8 mouse cellular contexts compared by ENCODE assay signal in genomic region chr3:145833948-145834538, GRCm38 (mm10).
DNase-seq lines count a peak whose midpoint lies in the region.

No protein-coding gene starts in this region.

- peak; percentile 38 for DNase-seq in gastrocnemius, postnatal 14 days
- DNase-seq in gastrocnemius, postnatal 36 days, result no peak
- peak; percentile 77 for DNase-seq in adipocyte (ENCODE audit: low spot score)
- DNase-seq in heart, postnatal 25 days (ENCODE audit: low spot score), result peak; percentile 11
- DNase-seq in lung, postnatal 10 days, result peak; percentile 71
- DNase-seq in cerebellum, adult 9-10 months, result no peak
- DNase-seq in liver, result no peak
- DNase-seq in hindbrain, embryonic 10.5 days (ENCODE audit: low spot score), result no peak

- H3K27me3 ChIP-seq in hindbrain, embryonic 10.5 days (ENCODE audit: insufficient read depth, poor library complexity, severe bottlenecking), result no peaks in the 10 kb centered on the region

- no peaks in the 10 kb centered on the region for H3K9me3 ChIP-seq in hindbrain, embryonic 10.5 days

- WGBS in hindbrain, embryonic 10.5 days, result 77% methylated on average over 8 of the region's 8 CpGs

- intact Hi-C loops in gastrocnemius, postnatal 14 days (cut with DNase I; ENCODE audit: low total_unique reads), result no loop called here
- intact Hi-C loops in gastrocnemius, postnatal 36 days (cut with DNase I), result no loop called here
- intact Hi-C loops in heart, postnatal 25 days (cut with DNase I), result no loop called here

- H3K27ac ChIP-seq in hindbrain, embryonic 10.5 days, result no peak overlapping the region

- H3K4me1 ChIP-seq in hindbrain, embryonic 10.5 days (replicated peaks), result peaks cover 7% of the 10 kb centered on the region; the same call in 1 of the 2 replicates

- no peak overlapping the region for H3K4me3 ChIP-seq in hindbrain, embryonic 10.5 days

- no peaks in the 10 kb centered on the region for H3K36me3 ChIP-seq in hindbrain, embryonic 10.5 days

Comparison
In these comparisons a context has a peak if more than half of its experiments do, and no peak if none do; other contexts are left out.
1. DNase-seq: peak in gastrocnemius, postnatal 14 days (single experiment), adipocyte (single experiment), heart, postnatal 25 days (single experiment) and lung, postnatal 10 days (single experiment); none in gastrocnemius, postnatal 36 days (0 of 2), cerebellum, adult 9-10 months (single experiment), liver (single experiment) and hindbrain, embryonic 10.5 days (single experiment).